Mouse (Mus musculus) left cerebral cortex, adult 18-20 months (tissue): Measurements from ENCODE around the gene Galnt13. TPM values are rescaled to one million over a fixed set of nuclear protein-coding genes. Genes with fewer than 3 reads are reported as not detected.
A peak's percentile ranks its signal among the peaks of the same experiment; 100 is the strongest.
"Not testable (repeated sequence)": the region's sequence is repeated elsewhere in the genome, so short reads cannot be mapped to it uniquely, and the experiment has no call there.

Source experiments
- DNase-seq, 2 experiments: peaks; one replicate each; pipeline ENCODE4 v3.0.0; 2021 to 2022; ENCODE audit warnings: low spot score in 2 of 2, mixed read lengths in 1 of 2
- long read RNA-seq, 2 experiments: library from polyadenylated mRNA; stranded (forward); transcript quantifications; one replicate each; pipeline ENCODE4 v2.0.0; 2021
- total RNA-seq, 2 experiments: library from RNA; stranded (reverse); gene quantifications; 2 replicates each; pipeline ENCODE4 v1.2.3; 2021

The Galnt13 gene
- total RNA-seq = 10 to 100 TPM; 39.2 to 46.0 TPM
- long read RNA-seq, experiment 1, partial matches to known transcripts = 2 of 4 reads
- long read RNA-seq, experiment 1, other reads (novel, unspliced or antisense) = 2 of 4 reads
- long read RNA-seq, experiment 2, partial matches to known transcripts = 1 of 2 reads
- long read RNA-seq, experiment 2, other reads (novel, unspliced or antisense) = 1 of 2 reads

DNA sequence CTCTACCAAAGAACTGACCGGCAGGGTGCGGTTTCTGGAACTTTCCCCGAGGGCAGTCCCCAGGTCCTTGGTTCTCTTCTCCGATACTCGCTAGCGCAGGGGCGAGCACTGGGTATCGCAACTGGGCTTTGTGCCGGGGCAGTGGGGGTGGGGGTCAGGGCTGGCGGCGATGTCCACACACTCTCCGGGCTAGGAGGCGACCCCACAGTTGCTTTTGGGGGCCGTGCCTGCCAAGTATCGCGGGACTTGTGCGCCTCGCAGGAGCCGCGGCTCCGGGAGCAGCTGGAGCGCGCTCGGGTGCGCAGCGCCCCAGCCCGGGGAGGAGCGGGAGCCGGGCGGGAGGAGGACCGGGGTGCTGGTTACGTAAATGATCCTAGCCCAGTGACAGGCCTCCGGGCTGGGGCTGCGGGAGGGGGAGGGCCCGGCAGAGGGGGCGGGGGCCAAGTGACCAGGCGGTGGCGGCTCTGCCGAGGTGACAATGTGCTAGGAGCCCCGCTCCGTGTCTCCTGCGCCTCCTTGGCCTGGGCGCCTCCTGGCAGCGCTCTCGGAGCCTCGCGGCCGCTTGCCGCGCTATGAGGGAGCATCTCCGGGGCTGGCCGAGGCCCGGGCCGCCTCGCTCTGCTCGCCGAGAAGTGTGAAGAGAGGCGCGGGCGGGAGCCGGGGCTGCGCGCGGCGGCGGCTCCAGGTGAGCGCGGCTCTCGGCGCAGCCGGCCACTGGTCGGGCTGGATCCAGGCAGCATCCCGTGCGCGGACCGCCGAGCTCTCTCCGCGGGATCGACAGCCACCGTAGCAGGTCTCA is at the start of gene Galnt13:
Gene Galnt13, plus strand, starts transcription at position 381 of the 799 bp plus-strand sequence.
- peak; percentile 63 to 82 for DNase-seq

GRCm38 (mm10) chr2:54431060-54431459 is 5.1 kb upstream of the Galnt13 start:
- DNase-seq = no peak

GRCm38 (mm10) chr2:54435380-54435779 is 737 bp upstream of the Galnt13 start:
- DNase-seq = no peak

GRCm38 (mm10) chr2:54436736-54437500 is 801 bp downstream of the Galnt13 start:
- peak; percentile 39 to 54 for DNase-seq

DNA sequence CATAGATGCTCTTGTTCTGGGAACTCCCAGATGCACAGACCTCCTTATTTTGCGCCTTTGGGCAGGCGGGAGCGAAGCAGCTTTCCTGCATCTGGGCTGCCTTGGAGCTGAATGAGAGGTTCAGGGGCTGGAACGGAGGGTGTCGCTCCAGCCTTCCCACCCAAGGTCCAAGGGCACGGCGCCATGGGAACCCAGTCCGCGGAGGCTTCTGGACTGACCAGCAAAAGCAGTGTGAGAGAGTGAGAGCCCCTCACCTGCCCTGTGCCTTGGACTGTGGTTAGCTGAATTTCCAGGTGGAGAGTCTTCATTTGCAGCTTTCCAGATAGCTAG is 1.3 kb downstream of the Galnt13 start:
- peak; percentile 3 to 36 for DNase-seq

- no peak for DNase-seq
Observed at GRCm38 (mm10) chr2:54442734-54443500, 6.8 kb downstream of the Galnt13 start.

GRCm38 (mm10) chr2:54483426-54483825 is 47.3 kb downstream of the Galnt13 start:
- no peak for DNase-seq

DNA sequence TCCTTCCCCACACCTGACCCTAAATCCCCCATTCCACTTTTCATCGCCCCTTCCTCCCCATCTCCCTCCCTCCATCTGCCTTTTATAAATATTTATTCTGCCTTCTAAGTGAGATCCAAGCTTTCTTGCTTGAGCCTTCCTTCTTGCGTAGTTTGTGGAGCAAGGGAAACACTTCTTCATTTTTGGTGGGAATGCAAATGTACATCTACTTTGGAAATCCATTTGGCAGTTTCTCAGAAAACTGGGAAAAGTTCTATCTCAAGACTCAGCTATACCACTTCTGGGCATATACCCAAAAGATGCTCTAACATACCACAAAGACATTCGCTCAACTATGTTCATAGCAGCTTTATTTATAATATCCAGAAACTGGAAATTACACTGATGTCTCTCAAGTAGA is 86.9 kb downstream of the Galnt13 start:
- DNase-seq = no peak

- no peak for DNase-seq
Observed at GRCm38 (mm10) chr2:54527073-54527472, 91.0 kb downstream of the Galnt13 start.

DNA sequence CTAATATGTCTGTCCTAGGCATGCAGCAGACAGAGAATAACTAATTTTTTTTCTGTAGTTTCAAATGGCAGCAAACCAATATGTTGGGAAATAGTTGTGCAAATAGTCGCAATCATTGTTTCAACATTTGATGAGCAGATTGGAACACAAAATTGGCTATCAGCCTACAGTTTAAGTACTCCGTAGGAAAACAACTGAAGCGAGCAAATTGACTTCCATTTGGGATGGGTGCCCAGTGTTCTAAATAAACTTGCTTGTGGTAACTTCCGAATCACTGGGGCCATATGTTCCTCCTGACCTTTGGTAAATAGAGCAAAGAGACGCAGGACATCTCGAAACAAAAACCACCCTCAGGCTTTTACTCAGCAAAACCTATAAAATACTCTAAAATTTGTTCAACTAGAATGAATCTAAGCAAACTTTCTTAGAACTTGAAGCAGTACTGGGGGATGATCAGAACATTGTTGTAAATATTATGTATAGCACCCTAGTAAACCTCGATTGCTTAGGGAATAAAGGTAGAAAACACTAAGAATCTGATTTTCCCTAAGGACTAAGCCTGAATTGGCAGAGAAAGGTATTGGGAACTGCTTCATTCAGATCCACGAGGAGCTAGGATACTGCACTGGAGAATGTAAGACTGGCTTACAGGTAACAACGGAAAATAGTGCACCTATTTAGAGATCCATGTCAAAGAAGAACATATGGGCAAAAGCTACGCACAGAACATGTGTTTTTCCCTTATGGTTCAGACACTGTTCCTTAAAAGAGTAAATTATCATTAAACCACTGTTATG is 122.4 kb downstream of the Galnt13 start:
- DNase-seq = no peak

- DNase-seq = no peak
Observed at GRCm38 (mm10) chr2:54565068-54565467, 129.0 kb downstream of the Galnt13 start.

DNA sequence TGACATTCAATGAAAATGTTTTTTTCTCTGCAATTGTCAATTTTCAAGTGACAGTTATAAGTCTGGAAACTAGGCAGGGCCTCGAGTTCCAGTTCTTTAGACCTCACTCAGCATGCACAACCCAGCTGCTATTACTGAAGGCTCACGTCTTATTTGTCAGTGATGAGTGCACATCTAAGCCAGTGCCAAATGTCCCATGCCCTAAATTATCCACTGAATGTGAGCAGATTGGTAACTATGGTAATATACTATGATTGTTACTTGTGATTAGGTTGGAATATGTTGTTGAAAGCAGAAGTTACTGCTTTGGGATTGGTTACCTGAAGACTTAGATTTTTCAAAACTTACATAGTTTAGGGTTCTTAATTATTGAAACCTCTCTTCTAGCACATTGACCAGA is 131.1 kb downstream of the Galnt13 start:
- DNase-seq = no peak

DNA sequence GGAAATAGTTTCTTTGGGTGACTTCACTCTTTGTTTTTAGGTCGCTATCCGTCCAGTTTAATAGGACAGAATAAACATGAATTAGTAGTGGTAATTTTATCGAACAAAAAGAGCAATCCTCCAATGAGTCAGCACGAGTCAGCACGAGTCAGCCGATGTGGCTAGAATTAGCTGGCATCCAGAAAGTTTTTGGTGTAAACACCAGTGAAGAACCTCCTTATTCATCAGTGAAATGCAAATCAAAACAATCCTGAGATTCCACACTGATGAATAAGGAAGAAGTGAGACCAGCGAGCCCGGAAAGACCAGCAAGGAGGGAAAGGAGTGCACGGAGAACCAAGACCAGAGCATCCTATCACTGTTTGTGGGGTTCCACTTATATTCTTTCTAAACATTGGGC is 131.5 kb downstream of the Galnt13 start:
- DNase-seq = no peak

- not testable (repeated sequence) for DNase-seq
Observed at GRCm38 (mm10) chr2:54713817-54714216, 277.7 kb downstream of the Galnt13 start.

DNA sequence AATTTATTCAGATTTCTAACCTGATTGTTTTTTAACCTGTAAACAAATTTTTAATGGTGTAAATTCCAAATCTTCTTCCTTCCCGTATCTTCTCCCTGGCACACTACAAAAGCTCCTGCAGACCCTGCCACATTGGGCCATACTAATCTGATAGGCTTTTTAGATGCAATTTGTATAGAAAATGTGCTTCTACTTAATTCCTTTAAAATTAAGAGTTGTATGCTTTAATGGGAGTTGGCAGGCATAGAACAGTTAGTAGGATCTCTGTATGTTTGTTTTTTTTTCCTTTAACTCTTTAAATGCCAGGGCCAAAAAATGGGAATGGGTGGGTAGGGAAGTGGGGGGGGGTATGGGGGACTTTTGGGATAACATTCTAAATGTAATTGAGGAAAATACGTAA is 315.1 kb downstream of the Galnt13 start:
- no peak for DNase-seq

GRCm38 (mm10) chr2:54759781-54760180 is 323.7 kb downstream of the Galnt13 start:
- DNase-seq = no peak

- no peak for DNase-seq
Observed at GRCm38 (mm10) chr2:54778790-54779273, 342.7 kb downstream of the Galnt13 start.

- no peak for DNase-seq
Observed at GRCm38 (mm10) chr2:54813670-54814256, 377.6 kb downstream of the Galnt13 start.

DNA sequence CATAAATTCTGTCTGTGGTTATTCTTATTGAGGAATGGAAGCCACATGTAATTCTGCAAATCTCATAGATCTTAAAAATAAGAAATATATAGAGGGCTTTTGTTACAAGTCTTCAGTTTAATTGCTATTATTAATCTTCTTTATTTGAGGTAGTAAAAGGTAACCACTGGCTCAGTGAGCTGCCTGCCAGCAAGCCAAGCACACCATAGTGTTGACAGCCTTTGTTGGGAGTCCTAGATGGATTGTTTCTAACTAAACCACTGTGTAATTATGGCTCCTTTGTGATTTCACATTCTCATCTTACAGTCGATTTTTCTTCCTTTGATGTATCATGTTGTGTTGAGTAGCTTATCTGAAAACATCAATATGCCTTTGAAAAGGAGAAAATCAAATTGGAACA is 405.1 kb downstream of the Galnt13 start:
- DNase-seq = no peak
